Mouse (Mus musculus): ENCODE measurements around the gene Hdac6. TPM values are rescaled to one million over a fixed set of nuclear protein-coding genes. Genes with fewer than 3 reads are reported as not detected.

The Hdac6 gene
- polyA plus RNA-seq, 1 experiment = 65.1 TPM

DNA sequence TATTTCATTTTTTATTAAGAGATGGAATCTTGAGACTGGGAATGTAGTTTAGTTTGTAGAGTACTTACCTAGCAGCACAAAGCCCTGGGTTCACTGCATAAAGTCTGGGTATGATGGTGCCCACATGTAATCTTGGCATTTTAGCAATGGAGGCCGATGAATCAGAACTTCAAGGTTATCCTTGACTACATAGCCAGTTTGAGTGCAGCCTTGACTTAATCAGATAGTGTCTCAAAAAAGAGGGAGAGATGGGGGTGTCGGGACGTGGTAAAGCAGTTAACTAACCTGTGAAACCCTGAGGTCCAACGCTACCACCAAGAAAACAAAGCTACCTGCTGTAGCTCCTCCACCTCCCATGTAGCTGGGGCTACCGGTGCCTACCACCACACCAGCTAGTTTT lies 43.2 kb downstream of the Hdac6 start:
- DNase-seq = no peak
- H3K27me3 ChIP-seq (replicated peaks; ENCODE audit: control insufficient read depth, insufficient read depth, low read length) = no peaks in the 10 kb centered on the region
- 93% methylated on average over 5 of the region's 5 CpGs for WGBS
- H3K4me3 ChIP-seq (ENCODE audit: insufficient read depth, low read depth, low read length) = no peak overlapping the region
- H3K36me3 ChIP-seq (ENCODE audit: control insufficient read depth, insufficient read depth, low read length) = no peaks in the 10 kb centered on the region
- no peaks in the 10 kb centered on the region for H3K4me1 ChIP-seq (ENCODE audit: control insufficient read depth, insufficient read depth, low read length)
- no peak overlapping the region for H3K27ac ChIP-seq (ENCODE audit: insufficient read depth, low read depth, low read length)
- TF ChIP-seq POLR2A (IDR thresholded peaks at IDR 0.05; ENCODE audit: low read depth, low read length) = no peak
- TF ChIP-seq CTCF (conservative IDR thresholded peaks at IDR 0.05; ENCODE audit: insufficient read depth, insufficient read length, low read depth, low read length) = no peak

DNA sequence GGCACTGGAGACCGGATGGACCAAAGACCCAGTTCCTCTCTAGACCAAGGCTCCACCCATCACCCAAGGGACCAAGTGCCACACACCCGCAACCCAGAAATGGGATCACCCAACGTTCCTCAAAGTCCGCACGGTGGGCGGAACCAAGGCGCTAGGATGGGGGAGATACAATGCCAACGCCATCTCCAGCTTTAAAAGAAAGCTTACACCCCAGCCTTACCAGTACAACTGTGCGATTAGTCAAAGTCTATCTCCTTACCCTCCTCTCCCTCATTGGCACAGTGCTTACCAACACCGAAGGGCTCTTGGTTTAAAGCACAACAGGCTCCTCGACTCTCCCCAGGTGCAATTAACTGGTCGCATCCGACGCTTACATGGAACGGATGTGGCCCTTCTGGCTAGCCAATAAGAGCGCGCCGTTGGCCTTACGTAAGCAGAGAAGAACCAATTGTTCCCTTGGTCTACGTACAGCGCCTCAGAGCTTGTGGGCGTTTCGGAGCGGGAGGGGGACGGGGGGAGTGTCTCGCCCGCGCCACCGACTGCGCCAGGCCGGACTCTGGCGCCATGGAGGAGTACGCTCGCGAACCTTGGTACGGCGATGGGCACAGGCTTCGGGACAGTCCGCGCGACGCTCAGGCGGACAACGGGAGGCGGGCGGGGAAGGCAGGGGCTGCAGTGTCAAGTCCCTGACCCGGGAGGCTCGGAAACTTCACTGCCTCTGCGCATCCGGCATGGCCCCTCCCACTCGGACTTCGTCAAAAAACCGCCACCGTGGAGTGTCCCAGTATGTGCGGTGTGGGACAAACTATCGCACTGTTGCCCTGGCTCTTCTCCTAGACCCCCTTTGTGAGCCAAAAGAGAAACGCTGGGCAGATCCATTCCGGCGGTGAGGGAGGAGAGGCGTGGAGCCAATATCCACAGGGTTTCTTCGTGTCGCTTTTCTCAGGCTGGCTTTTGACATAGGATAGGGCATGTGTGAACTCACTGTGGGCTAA lies 48.5 kb downstream of the Hdac6 start, which contains the start of the genes Pqbp1 and Timm17b:
TSS of gene Pqbp1 (minus strand) at position 390 of the 995 bp plus-strand sequence.
TSS of gene Timm17b (plus strand) at position 478 of the 995 bp plus-strand sequence.
- Histone ChIP-seq H3K4me3 (ENCODE audit: insufficient read depth, low read depth, low read length) (peak within 1 kb of the TSS; percentile 93), H3K27me3 (replicated peaks; ENCODE audit: control insufficient read depth, insufficient read depth, low read length) (no peaks in the 10 kb centered on the region), H3K36me3 (ENCODE audit: control insufficient read depth, insufficient read depth, low read length) (no peaks in the 10 kb centered on the region), H3K27ac (ENCODE audit: insufficient read depth, low read depth, low read length) (peak within 1 kb of the TSS; percentile 94), H3K4me1 (ENCODE audit: control insufficient read depth, insufficient read depth, low read length) (no peaks in the 10 kb centered on the region; the same call in 1 of the 2 replicates)
- WGBS = under 1% methylated on average over 62 of the region's 62 CpGs
- TF ChIP-seq POLR2A (IDR thresholded peaks at IDR 0.05; ENCODE audit: low read depth, low read length) (no peak), CTCF (conservative IDR thresholded peaks at IDR 0.05; ENCODE audit: insufficient read depth, insufficient read length, low read depth, low read length) (no peak)
- DNase-seq = peak; percentile 95

DNA sequence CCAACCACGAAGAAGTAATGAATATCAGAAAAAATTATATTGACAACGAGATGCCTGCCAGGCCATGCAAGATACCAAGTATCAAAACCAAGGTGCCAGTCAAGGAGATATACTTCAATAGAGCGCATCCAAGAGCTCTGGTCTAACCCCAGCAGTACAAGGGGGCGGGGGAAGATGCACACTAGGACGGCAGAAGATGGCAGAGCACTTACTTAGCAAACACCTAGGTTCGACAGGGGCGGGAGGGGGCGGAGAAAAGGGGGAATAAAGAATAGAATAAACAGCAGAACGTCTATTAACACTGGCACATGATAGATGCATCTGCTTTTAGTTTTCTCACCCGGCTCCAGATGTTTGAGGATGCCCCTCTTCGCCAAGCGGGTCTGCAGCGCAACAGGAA lies 49.5 kb downstream of the Hdac6 start:
- Histone ChIP-seq H3K27ac (ENCODE audit: insufficient read depth, low read depth, low read length) (peak overlapping the region; percentile 93; the same call in 1 of the 2 replicates), H3K27me3 (replicated peaks; ENCODE audit: control insufficient read depth, insufficient read depth, low read length) (no peaks in the 10 kb centered on the region), H3K4me1 (ENCODE audit: control insufficient read depth, insufficient read depth, low read length) (no peaks in the 10 kb centered on the region; the same call in 1 of the 2 replicates), H3K36me3 (ENCODE audit: control insufficient read depth, insufficient read depth, low read length) (no peaks in the 10 kb centered on the region), H3K4me3 (ENCODE audit: insufficient read depth, low read depth, low read length) (peak overlapping the region; percentile 76)
- no peak for DNase-seq
- no peak for TF ChIP-seq POLR2A (IDR thresholded peaks at IDR 0.05; ENCODE audit: low read depth, low read length)
- no peak for TF ChIP-seq CTCF (conservative IDR thresholded peaks at IDR 0.05; ENCODE audit: insufficient read depth, insufficient read length, low read depth, low read length)
- 18% methylated on average over 10 of the region's 13 CpGs for WGBS

DNA sequence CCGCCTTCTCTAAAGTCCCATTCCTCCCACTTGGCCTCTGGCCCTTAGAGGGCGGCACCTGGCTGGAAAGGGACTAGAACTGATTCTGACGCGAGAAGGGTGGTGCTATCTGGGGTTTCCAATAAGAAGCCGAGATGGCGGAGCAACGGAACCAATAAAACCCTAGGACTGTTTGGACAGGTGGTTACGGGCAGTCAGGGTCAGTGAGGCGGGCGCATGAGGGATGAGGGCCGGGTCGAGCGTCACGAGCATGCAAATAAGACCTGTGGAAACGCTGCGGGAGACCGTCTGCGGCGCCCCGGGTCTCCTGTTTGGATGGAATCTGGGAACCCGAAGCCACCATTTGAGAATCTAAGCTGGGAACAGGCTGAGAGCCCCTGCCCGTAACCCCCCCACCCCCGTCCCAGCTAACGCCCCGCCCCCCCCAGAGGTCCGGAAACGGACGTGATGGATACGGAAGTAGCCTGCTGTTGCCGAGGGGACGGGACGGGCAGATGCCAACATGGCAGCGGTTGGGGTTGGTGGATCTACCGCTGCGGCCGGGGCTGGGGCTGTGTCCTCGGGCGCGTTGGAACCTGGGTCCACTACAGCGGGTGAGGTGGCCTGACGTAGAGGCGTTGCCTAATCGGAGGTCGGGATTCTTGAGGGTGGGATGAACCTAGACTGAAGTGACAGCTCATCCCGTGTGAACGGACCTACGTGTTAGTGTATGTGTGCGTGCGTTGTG lies 63.7 kb downstream of the Hdac6 start, which contains the start of gene Slc35a2:
TSS of gene Slc35a2 (plus strand) at position 188 of the 727 bp plus-strand sequence.
- DNase-seq = peak; percentile 96
- peak; percentile 36 for TF ChIP-seq POLR2A (IDR thresholded peaks at IDR 0.05; ENCODE audit: low read depth, low read length)
- TF ChIP-seq CTCF (conservative IDR thresholded peaks at IDR 0.05; ENCODE audit: insufficient read depth, insufficient read length, low read depth, low read length) = 0 out of 2 replicates have a peak, but pooled peaks have one; percentile 7
- no peaks in the 10 kb centered on the region for H3K36me3 ChIP-seq (ENCODE audit: control insufficient read depth, insufficient read depth, low read length)
- under 1% methylated on average over 49 of the region's 49 CpGs for WGBS
- no peaks in the 10 kb centered on the region for H3K27me3 ChIP-seq (replicated peaks; ENCODE audit: control insufficient read depth, insufficient read depth, low read length)
- no peaks in the 10 kb centered on the region for H3K4me1 ChIP-seq (ENCODE audit: control insufficient read depth, insufficient read depth, low read length)
- H3K27ac ChIP-seq (ENCODE audit: insufficient read depth, low read depth, low read length) = peak within 1 kb of the TSS; percentile 93
- peak within 1 kb of the TSS; percentile 100 for H3K4me3 ChIP-seq (ENCODE audit: insufficient read depth, low read depth, low read length)

Other genes starting within 250 kb of the Hdac6 start
- gene Wdr45, start 233.6 kb downstream of the Hdac6 start, polyA plus RNA-seq (2012; rRNA removed) = 73.1 and 76.9 TPM in 2 replicates
- gene Gm45208, start 225.6 kb downstream of the Hdac6 start, polyA plus RNA-seq (2012; rRNA removed) = 0.23 and 0.28 TPM in 2 replicates
- 33.8 and 40.9 TPM in 2 replicates for gene Praf2, start 219.4 kb downstream of the Hdac6 start, polyA plus RNA-seq (2012; rRNA removed)
- gene Ccdc120, start 197.0 kb downstream of the Hdac6 start, polyA plus RNA-seq (2012; rRNA removed) = 8.3 and 14.1 TPM in 2 replicates
- 18.8 and 20.1 TPM in 2 replicates for gene Tfe3, start 185.3 kb downstream of the Hdac6 start, polyA plus RNA-seq (2012; rRNA removed)
- gene Gripap1, start 158.1 kb downstream of the Hdac6 start, polyA plus RNA-seq (2012; rRNA removed) = 25.5 and 30.3 TPM in 2 replicates
- 0.48 and 0.53 TPM in 2 replicates for gene Kcnd1, start 125.6 kb downstream of the Hdac6 start, polyA plus RNA-seq (2012; rRNA removed)
- gene Otud5, start 106.5 kb downstream of the Hdac6 start, polyA plus RNA-seq (2012; rRNA removed) = 26.8 and 30.4 TPM in 2 replicates
- gene Pim2, start 69.6 kb downstream of the Hdac6 start, polyA plus RNA-seq (2012; rRNA removed) = 11.4 and 11.5 TPM in 2 replicates
- gene Slc35a2, start 63.9 kb downstream of the Hdac6 start, polyA plus RNA-seq (2012; rRNA removed) = 50.0 and 50.1 TPM in 2 replicates
- gene Pqbp1, start 48.6 kb downstream of the Hdac6 start, polyA plus RNA-seq (2012; rRNA removed) = 45.7 and 58.0 TPM in 2 replicates
- gene Timm17b, start 48.5 kb downstream of the Hdac6 start, polyA plus RNA-seq (2012; rRNA removed) = 47.0 and 60.9 TPM in 2 replicates
- not detected in 2 replicates for gene Gm10491, start 40.1 kb downstream of the Hdac6 start, polyA plus RNA-seq (2012; rRNA removed)
- gene Gm10490, start 38.3 kb downstream of the Hdac6 start, polyA plus RNA-seq (2012; rRNA removed) = not detected in 2 replicates
- 0.62 and 0.91 TPM in 2 replicates for gene Pcsk1n, start 28.1 kb downstream of the Hdac6 start, polyA plus RNA-seq (2012; rRNA removed)
- gene Eras, start 19.3 kb downstream of the Hdac6 start, polyA plus RNA-seq (2012; rRNA removed) = not detected in 2 replicates
- 0.09 and 0.15 TPM in 2 replicates for gene Gata1, start 30.2 kb upstream of the Hdac6 start, polyA plus RNA-seq (2012; rRNA removed)
- gene Glod5, start 70.6 kb upstream of the Hdac6 start, polyA plus RNA-seq (2012; rRNA removed) = 28.9 and 42.2 TPM in 2 replicates
- gene Suv39h1, start 126.9 kb upstream of the Hdac6 start, polyA plus RNA-seq (2012; rRNA removed) = 7.6 and 8.4 TPM in 2 replicates
- 1.4 and 3.4 TPM in 2 replicates for gene Was, start 142.6 kb upstream of the Hdac6 start, polyA plus RNA-seq (2012; rRNA removed)
- gene Wdr13, start 185.0 kb upstream of the Hdac6 start, polyA plus RNA-seq (2012; rRNA removed) = 58.4 and 84.2 TPM in 2 replicates
- 41.6 and 50.8 TPM in 2 replicates for gene Rbm3, start 198.0 kb upstream of the Hdac6 start, polyA plus RNA-seq (2012; rRNA removed)
- gene Tbc1d25, start 228.3 kb upstream of the Hdac6 start, polyA plus RNA-seq (2012; rRNA removed) = 17.0 and 19.0 TPM in 2 replicates
- 180 and 192 TPM in 2 replicates for gene Ebp, start 245.6 kb upstream of the Hdac6 start, polyA plus RNA-seq (2012; rRNA removed)